Mouse (Mus musculus) stomach, embryonic 14.5 days (tissue): ENCODE measurements around the gene Sh2d4b. TPM values are rescaled to one million over a fixed set of nuclear protein-coding genes. Genes with fewer than 3 reads are reported as not detected.

Experiments
- ATAC-seq: fragments of 200-750 bp; cut with Nextera tagmentation; 2 replicates; pipeline ENCODE4 v1.8.0; 2017; ENCODE audit warnings: low read depth, moderate TSS enrichment; ENCODE audit not compliant: insufficient number of reproducible peaks, insufficient read depth, low FRiP score
- H3K27ac ChIP-seq: fragments of 300-500 bp; sonication (generic); 2 replicates; pipeline ENCODE4 v1.5.1; 2014; ENCODE audit warnings: mild to moderate bottlenecking, low read length, moderate library complexity, mixed read lengths
- H3K27me3 ChIP-seq: fragments of 300-500 bp; sonication (generic); 2 replicates; pipeline ENCODE4 v1.6.1; 2014; ENCODE audit warnings: low read length, control low read depth, mixed read lengths; ENCODE audit not compliant: control insufficient read depth, insufficient read depth
- H3K36me3 ChIP-seq: fragments of 300-500 bp; sonication (generic); 2 replicates; pipeline ENCODE4 v1.6.1; 2014; ENCODE audit warnings: mild to moderate bottlenecking, control low read depth, low read length, moderate library complexity, mixed read lengths; ENCODE audit not compliant: control insufficient read depth, insufficient read depth
- H3K4me1 ChIP-seq: fragments of 300-500 bp; sonication (generic); 2 replicates; pipeline ENCODE4 v1.6.1; 2014; ENCODE audit warnings: low read length, control low read depth, mixed read lengths; ENCODE audit not compliant: control insufficient read depth, insufficient read depth
- H3K4me2 ChIP-seq: fragments of 300-500 bp; sonication (generic); replicated peaks from 2 replicates; pipeline ENCODE4 v1.6.1; 2014; ENCODE audit warnings: low read depth, low read length, control low read depth
- H3K4me3 ChIP-seq: fragments of 300-500 bp; sonication (generic); 2 replicates; pipeline ENCODE4 v1.5.1; 2014; ENCODE audit warnings: low read depth, low read length, control low read depth
- H3K9ac ChIP-seq: fragments of 300-500 bp; sonication (generic); replicated peaks from 2 replicates; pipeline ENCODE4 v1.6.1; 2014; ENCODE audit warnings: low read depth, mild to moderate bottlenecking, control low read depth, low read length, moderate library complexity, mixed read lengths
- H3K9me3 ChIP-seq: fragments of 300-500 bp; sonication (generic); 2 replicates; pipeline ENCODE4 v1.6.1; 2016; ENCODE audit warnings: low read depth, low read length, control low read depth; ENCODE audit not compliant: control insufficient read depth
- WGBS: fragments of 180-500 bp; shearing (Covaris S2); extraction: QIAGEN DNeasy Blood & Tissue Kit; methylation state at CpG from one replicate; pipeline ENCODE4 v1.1.7; 2014; 5-methylcytosine and 5-hydroxymethylcytosine counted together
- polyA plus RNA-seq: library from polyadenylated mRNA; unstranded; fragments of >200 nt; fragmentation: Nextera tagmentation; extraction: Ambion mirVana; gene quantifications from 2 replicates; pipeline ENCODE4 v1.2.1, GENCODE M21; 2014

Gene Sh2d4b
- polyA plus RNA-seq, 1 experiment from 2014 or later: 0.56 TPM

- Histone ChIP-seq H3K4me1 (0 out of 2 replicates have a peak, but pooled peaks cover 4% of the 10 kb centered on the region), H3K4me3 (no peak overlapping the region), H3K9ac (no peak overlapping the region), H3K36me3 (peaks cover 11% of the 10 kb centered on the region), H3K9me3 (no peaks in the 10 kb centered on the region), H3K4me2 (no peak overlapping the region), H3K27me3 (no peaks in the 10 kb centered on the region), H3K27ac (peak overlapping the region; percentile 58; the same call in 1 of the 2 replicates)
- WGBS: 57% methylated on average over 12 of the region's 12 CpGs
- peak; percentile 26; the same call in 1 of the 2 replicates for ATAC-seq
These were observed 9.4 kb upstream of the Sh2d4b start for GRCm38 (mm10) chr14:40902307-40903055.

GRCm38 (mm10) chr14:40900267-40900666, 7.2 kb upstream of the Sh2d4b start:
- H3K36me3 ChIP-seq: no peaks in the 10 kb centered on the region; the same call in 1 of the 2 replicates
- H3K27ac ChIP-seq: no peak overlapping the region
- no peak overlapping the region for H3K4me3 ChIP-seq
- H3K4me1 ChIP-seq: 0 out of 2 replicates have a peak, but pooled peaks cover 4% of the 10 kb centered on the region
- H3K4me2 ChIP-seq: no peak overlapping the region
- H3K9me3 ChIP-seq: no peaks in the 10 kb centered on the region
- H3K27me3 ChIP-seq: no peaks in the 10 kb centered on the region
- H3K9ac ChIP-seq: no peak overlapping the region
- ATAC-seq: no peak
- WGBS: 25% methylated on average over 2 of the region's 2 CpGs

- H3K4me1 ChIP-seq: no peaks in the 10 kb centered on the region
- no peaks in the 10 kb centered on the region for H3K9me3 ChIP-seq
- no peak overlapping the region for H3K27ac ChIP-seq
- no peaks in the 10 kb centered on the region for H3K36me3 ChIP-seq
- ATAC-seq: no peak
- WGBS: 74% methylated on average over 3 of the region's 3 CpGs
- no peak overlapping the region for H3K4me3 ChIP-seq
- no peak overlapping the region for H3K9ac ChIP-seq
- H3K27me3 ChIP-seq: no peaks in the 10 kb centered on the region
- no peak overlapping the region for H3K4me2 ChIP-seq
These were observed 4.8 kb upstream of the Sh2d4b start for GRCm38 (mm10) chr14:40897916-40898315.

GRCm38 (mm10) chr14:40895681-40896080, 2.6 kb upstream of the Sh2d4b start:
- H3K4me1 ChIP-seq: no peaks in the 10 kb centered on the region
- H3K27ac ChIP-seq: no peak overlapping the region
- no peaks in the 10 kb centered on the region for H3K9me3 ChIP-seq
- H3K36me3 ChIP-seq: no peaks in the 10 kb centered on the region
- no peak for ATAC-seq
- H3K4me2 ChIP-seq: no peak overlapping the region
- H3K4me3 ChIP-seq: no peak overlapping the region
- 74% methylated on average over 8 of the region's 8 CpGs for WGBS
- H3K27me3 ChIP-seq: no peaks in the 10 kb centered on the region
- no peak overlapping the region for H3K9ac ChIP-seq

- no peak overlapping the region for H3K27ac ChIP-seq
- ATAC-seq: peak; percentile 84
- H3K4me3 ChIP-seq: no peak overlapping the region
- no peaks in the 10 kb centered on the region for H3K4me1 ChIP-seq
- no peaks in the 10 kb centered on the region for H3K36me3 ChIP-seq
- no peak overlapping the region for H3K9ac ChIP-seq
- no peaks in the 10 kb centered on the region for H3K9me3 ChIP-seq
- no peaks in the 10 kb centered on the region for H3K27me3 ChIP-seq
- peak overlapping the region; percentile 32 for H3K4me2 ChIP-seq
- 11% methylated on average over 23 of the region's 23 CpGs for WGBS
These were observed 1.6 kb upstream of the Sh2d4b start for GRCm38 (mm10) chr14:40894576-40895247.

GRCm38 (mm10) chr14:40893884-40894283, 818 bp upstream of the Sh2d4b start:
- Histone ChIP-seq H3K4me2 (peak overlapping the region; percentile 32; the same call in 1 of the 2 replicates), H3K4me1 (no peaks in the 10 kb centered on the region), H3K9ac (no peak overlapping the region), H3K27ac (no peak overlapping the region), H3K9me3 (no peaks in the 10 kb centered on the region), H3K27me3 (no peaks in the 10 kb centered on the region), H3K4me3 (no peak overlapping the region), H3K36me3 (no peaks in the 10 kb centered on the region)
- no peak for ATAC-seq
- WGBS: 64% methylated on average over 8 of the region's 8 CpGs

GRCm38 (mm10) chr14:40892326-40892825, 690 bp downstream of the Sh2d4b start:
- Histone ChIP-seq H3K9ac (no peak overlapping the region), H3K4me2 (no peak overlapping the region), H3K36me3 (no peaks in the 10 kb centered on the region), H3K4me1 (no peaks in the 10 kb centered on the region), H3K27me3 (no peaks in the 10 kb centered on the region), H3K9me3 (no peaks in the 10 kb centered on the region), H3K4me3 (no peak overlapping the region), H3K27ac (no peak overlapping the region)
- ATAC-seq: no peak
- WGBS: 81% methylated on average over 7 of the region's 7 CpGs

- Histone ChIP-seq H3K4me3 (no peak overlapping the region), H3K4me1 (no peaks in the 10 kb centered on the region), H3K9ac (no peak overlapping the region), H3K36me3 (no peaks in the 10 kb centered on the region), H3K9me3 (no peaks in the 10 kb centered on the region), H3K4me2 (no peak overlapping the region), H3K27me3 (no peaks in the 10 kb centered on the region), H3K27ac (no peak overlapping the region)
- ATAC-seq: no peak
- 96% methylated on average over 4 of the region's 4 CpGs for whole genome bisulfite sequencing
These were observed 1.6 kb downstream of the Sh2d4b start for GRCm38 (mm10) chr14:40891506-40891905.
